Mouse (Mus musculus) ZHBTc4 (cell line): ENCODE results near the gene Ipo5.

ENCODE experiments used
- DNase-seq: peaks from one replicate; pipeline ENCODE4 v3.0.0-alpha.2; 2011; ENCODE audit warnings: low read depth, low spot score

Gene Ipo5

DNA sequence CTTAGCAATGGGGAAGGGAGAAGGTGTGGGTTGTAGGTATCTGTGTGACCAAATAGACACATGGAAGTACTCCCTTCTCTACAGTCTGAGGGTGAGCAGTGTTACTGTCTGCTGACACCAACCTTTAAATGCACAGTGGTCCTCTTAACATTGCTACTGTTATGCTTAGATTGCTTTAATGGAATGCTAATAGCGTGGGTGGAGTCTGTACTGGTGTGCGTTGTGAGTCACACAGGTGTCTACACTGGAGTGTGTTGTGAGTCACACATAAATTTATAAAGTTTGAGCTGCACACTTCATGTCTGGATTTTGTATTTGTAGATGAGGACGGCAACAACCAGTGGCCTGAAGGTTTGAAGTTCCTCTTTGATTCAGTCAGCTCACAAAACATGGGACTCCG lies 10.8 kb downstream of the Ipo5 start:
- DNase-seq = peak; percentile 57

DNA sequence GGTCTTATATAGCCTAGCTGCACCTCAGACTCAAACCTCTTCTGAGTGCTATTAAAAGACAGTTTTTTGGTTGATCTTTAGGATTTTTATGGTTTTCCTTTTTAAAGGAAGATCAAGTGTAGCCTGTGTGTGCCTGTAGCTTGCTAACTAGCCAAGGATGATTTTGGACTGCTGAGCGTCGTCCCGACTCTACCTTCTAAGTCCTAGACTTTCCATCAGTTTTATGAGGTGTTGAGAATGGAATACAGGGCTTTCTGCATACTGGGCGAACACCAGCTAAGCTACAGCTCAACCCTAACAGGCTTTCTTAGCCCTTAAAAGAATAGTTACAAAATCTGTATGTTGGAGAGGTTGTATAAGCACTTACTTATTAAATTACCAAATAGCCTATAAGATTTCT lies 13.0 kb downstream of the Ipo5 start:
- no peak for DNase-seq

DNA sequence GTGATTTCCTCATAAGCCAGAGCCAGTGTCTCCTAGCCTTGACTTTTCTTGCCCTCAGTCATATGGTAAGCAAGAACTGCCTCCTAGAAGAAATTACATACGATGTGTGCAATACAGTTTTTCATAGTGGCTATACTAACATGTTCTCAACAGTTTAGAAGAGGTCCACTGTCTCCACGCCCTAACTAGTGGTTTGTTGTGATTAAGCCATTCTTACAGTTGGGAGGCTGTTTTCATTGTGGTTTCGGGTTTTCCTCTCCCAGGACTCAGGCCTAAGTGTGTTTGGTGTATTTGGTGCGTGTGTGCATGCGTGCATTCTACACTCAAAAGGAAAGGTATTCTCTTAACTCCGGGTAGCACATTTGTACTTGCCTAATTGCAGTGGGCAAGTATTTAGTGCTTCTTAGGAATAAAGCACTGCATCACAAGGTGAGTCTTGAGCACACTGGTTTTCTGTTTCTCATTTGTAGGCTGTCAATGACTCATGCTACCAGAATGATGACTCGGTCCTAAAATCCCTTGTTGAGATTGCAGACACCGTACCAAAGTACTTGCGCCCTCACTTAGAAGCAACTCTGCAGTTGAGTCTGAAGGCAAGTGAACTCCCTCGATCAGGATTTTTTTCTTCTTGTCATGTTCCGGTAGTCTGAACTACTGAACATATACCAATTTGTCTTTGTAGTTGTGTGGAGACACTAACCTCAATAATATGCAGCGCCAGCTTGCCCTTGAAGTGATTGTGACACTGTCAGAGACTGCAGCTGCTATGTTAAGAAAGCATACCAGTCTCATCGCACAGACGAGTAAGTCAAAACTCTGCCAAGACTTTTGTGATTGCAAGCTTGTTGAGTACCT lies 14.9 kb downstream of the Ipo5 start:
- no peak for DNase-seq

- DNase-seq = no peak
Measured at GRCm38 (mm10) chr14:120931236-120931635, 20.2 kb downstream of the Ipo5 start.

DNA sequence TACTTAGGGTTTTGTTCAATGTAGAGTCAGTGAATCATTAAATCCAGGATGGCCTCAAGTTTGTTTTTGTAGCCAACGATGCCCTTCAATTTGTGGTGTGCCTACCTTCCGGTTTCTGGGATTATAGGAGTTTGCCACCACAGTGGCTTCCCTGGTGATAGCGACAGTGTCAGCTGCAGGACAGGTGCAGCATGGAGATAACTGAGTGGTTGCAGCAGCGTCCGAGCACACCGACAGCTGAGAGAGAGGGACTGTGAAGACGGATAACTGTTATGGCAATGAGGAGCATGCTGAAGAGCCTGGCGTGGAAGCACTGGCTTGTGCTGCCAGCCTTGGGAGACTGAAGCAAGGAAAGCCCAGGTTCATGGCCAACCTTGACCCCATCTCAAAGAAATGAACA lies 22.6 kb downstream of the Ipo5 start:
- DNase-seq = no peak

DNA sequence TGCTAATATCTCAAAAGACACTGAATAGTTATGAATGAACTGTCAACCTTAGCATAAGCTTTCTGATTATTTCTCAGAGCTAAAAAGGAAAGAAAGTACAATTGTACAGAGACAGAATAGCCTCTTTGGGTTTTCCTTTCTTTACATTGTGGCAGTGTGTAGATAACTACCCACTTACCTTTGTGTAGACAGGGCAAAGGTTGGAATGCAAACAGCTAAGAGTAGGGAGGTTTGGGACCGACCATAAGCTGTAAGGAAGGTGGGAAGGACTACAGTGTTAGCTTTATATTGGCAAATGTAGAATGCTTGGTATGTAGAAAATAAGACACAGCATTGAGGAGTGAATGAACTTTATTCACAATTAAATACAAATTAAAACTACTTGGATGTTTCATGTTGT lies 26.1 kb downstream of the Ipo5 start:
- DNase-seq = no peak

DNA sequence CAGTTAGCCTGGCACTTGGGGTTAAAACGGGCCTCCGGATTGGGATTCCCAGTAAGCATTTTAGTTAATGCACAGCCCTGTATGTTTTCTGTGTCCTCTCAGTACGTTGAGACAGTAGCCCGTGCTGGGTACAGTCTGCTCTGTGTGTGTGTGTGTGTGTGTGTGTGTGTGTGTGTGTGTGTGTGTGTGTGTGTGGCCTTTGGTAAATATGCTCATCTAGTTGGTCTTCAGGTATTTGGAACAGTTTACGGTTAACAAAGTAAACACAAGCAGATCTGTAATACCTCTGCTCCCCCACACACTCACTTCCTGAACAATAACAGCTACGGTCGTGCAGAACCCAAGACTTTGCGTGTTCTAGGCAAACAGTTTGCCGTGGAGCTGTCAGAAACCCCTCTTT lies 31.8 kb downstream of the Ipo5 start:
- DNase-seq = no peak

DNA sequence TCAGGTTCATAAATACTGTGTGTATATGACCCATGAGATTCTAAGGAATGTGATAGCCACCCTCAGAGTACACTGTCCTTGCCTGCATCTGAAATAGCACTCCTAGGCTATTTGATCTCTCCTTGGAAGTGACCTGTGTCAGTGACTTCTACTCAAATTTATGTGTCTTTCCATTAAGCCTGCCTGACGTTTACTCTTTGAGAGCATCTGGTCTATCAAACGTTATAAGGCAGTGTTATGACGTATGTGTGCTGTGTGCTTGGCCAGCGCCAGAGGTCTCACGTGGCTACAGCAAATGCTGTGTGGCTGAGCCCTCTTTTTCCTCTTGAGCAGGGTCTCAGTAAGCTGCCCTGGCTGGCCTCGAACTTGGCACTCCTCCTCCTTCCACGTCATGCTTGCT lies 34.1 kb downstream of the Ipo5 start:
- no peak for DNase-seq

GRCm38 (mm10) chr14:120947104-120947503 lies 36.1 kb downstream of the Ipo5 start:
- no peak for DNase-seq

GRCm38 (mm10) chr14:120949002-120949401 lies 38.0 kb downstream of the Ipo5 start:
- DNase-seq = peak; percentile 90

GRCm38 (mm10) chr14:120950068-120950467 lies 39.0 kb downstream of the Ipo5 start:
- DNase-seq = no peak

- DNase-seq = peak; percentile 85
Measured at GRCm38 (mm10) chr14:120952434-120952833, 41.4 kb downstream of the Ipo5 start.

DNA sequence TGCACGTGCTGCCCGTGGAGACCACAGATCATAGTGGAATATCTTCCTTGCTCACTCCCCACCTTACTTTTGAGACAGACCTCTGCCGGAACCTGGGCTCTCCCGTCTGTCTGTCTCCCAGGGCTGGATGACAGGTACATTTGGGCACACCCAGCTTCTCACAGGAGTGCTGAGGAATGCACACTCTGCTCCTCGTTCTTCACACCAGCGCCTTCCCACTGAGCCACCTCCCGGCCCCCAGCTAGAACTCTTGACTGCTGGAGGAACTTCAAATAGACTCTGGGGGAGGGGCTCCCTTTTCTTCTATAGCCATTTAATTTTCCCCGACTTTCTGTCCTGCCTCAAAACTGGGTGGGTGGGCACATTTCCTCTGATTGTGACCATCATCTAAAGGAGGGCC lies 49.5 kb downstream of the Ipo5 start:
- peak; percentile 87 for DNase-seq

GRCm38 (mm10) chr14:120960991-120961390 lies 50.0 kb downstream of the Ipo5 start:
- no peak for DNase-seq

- DNase-seq = peak; percentile 19
Measured at GRCm38 (mm10) chr14:120967072-120967471, 56.0 kb downstream of the Ipo5 start.

DNA sequence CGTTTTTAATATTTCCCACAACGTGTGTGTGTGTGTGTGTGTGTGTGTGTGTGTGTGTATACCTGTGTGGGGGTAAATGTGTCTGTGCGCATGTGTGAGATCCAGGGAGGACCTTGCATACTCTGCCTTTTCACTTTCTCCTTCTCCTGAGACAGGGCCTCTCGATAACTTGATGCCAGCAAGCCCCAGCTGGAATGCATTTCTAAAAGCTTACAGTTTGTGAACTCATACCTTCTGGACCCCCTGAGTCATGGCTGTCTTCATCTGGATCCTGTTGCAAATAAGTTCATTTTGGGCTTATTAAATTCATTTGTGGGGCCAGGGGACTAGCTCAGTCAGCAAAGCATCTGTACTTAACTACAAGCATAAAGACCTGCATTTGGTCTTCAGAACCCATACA lies 57.7 kb downstream of the Ipo5 start:
- no peak for DNase-seq

DNA sequence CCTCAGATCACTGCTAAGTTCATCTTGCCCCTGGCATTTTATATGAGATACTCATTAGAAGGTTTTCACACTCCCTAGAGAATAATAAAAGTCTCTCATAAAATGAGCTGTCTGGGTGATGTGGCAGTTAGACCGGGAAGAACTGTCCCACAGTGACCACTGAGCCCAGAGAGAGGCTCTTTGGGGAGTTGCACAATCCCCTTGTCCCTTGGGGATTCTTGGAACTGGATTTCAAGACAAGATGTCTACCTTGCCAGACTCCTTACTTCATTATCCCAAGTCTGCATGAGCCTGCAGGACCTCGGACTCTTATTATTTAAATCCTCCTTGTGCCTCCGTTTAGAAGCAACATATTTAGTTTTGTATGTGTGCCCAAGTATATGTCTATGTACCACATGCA lies 58.6 kb downstream of the Ipo5 start:
- DNase-seq = no peak

GRCm38 (mm10) chr14:120970637-120971036 lies 59.6 kb downstream of the Ipo5 start:
- DNase-seq = peak; percentile 90

- DNase-seq = peak; percentile 84
Measured at GRCm38 (mm10) chr14:120971313-120971712, 60.3 kb downstream of the Ipo5 start.

DNA sequence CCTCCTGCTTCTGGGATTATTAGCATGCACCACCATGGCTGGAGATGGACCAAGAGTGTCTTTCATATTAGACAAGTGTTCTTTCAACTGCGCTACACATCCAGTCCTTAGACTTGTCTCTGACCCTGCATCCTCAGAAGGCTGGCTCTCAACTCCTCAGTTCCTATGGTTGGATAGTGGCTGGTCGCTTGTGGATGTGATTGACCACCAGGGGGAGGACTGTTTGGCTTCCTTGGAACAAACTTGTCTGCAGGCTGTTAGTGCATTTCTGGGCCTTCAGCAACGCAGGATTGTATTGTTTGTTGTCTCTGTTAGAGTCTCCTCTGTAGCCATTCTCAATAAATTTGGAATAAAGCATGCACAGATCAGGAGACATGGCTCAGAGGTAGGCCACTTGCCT lies 68.5 kb downstream of the Ipo5 start:
- DNase-seq = peak; percentile 82

- DNase-seq = no peak
Measured at GRCm38 (mm10) chr14:120989126-120989525, 78.1 kb downstream of the Ipo5 start.
